20 mouse cellular contexts compared by ENCODE assay signal in the genomic region with DNA sequence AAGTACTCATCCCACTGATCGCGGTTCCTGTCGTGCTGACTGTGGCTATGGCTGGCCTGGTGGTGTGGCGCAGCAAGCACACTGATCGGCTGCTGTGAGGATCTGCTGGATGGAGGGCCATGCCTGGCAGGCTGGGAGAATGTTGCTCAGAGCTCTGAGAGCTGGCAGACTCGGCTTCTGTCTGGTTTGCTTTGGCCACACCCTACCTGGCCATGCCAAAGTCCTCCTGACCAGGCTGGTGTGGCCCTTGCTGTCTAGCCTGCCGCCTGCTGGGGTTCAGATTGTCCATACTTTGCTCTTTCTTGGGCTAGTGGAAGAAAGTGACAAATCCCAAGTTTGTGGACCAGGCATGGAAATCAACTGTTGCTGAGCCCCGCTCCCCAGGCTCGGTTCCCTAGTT. TPM values are rescaled to one million over a fixed set of nuclear protein-coding genes. Genes with fewer than 3 reads are reported as not detected.
A peak's percentile ranks its signal among the peaks of the same experiment; 100 is the strongest.
DNase-seq lines count a peak whose midpoint lies in the region; ATAC-seq and TF ChIP-seq lines count a peak whose summit lies in the region.
"Had no signal": no experiment of that assay in that cellular context is flagged by ENCODE, and none has a peak within 500 bp of the region (broad histone marks: within the 10 kb centered on the region; RNA-seq: fewer than 3 reads in every experiment).

No protein-coding gene starts in this region.

- H3K4me3 ChIP-seq in intestine, postnatal 0 days (ENCODE audit: low read depth, low read length): no peak overlapping the region
- no peak overlapping the region for H3K4me3 ChIP-seq in intestine, embryonic 15.5 days (replicated peaks)
- H3K4me3 ChIP-seq in neural tube, embryonic 11.5 days (ENCODE audit: low read depth, low read length): no peak overlapping the region
- no peak overlapping the region for H3K4me3 ChIP-seq in neural tube, embryonic 15.5 days (replicated peaks)
- H3K4me3 ChIP-seq: embryonic facial prominence, embryonic 10.5 days; heart, embryonic 15.5 days; hindbrain, embryonic 13.5 days had no signal

- H3K36me3 ChIP-seq in intestine, postnatal 0 days (ENCODE audit: control insufficient read depth, insufficient read depth): no peaks in the 10 kb centered on the region
- no peaks in the 10 kb centered on the region for H3K36me3 ChIP-seq in intestine, embryonic 15.5 days
- H3K36me3 ChIP-seq in neural tube, embryonic 11.5 days (ENCODE audit: control insufficient read depth, insufficient read depth, low read length): no peaks in the 10 kb centered on the region
- no peaks in the 10 kb centered on the region for H3K36me3 ChIP-seq in neural tube, embryonic 15.5 days
- H3K36me3 ChIP-seq: embryonic facial prominence, embryonic 10.5 days; heart, embryonic 15.5 days; hindbrain, embryonic 13.5 days had no signal

- 0 out of 2 replicates have a peak, but pooled peaks have one; percentile 12 for TF ChIP-seq CTCF in intestine, postnatal 0 days (IDR thresholded peaks at IDR 0.05; ENCODE audit: low read depth)

- H3K9me3 ChIP-seq in intestine, postnatal 0 days (ENCODE audit: control insufficient read depth): no peaks in the 10 kb centered on the region
- no peaks in the 10 kb centered on the region for H3K9me3 ChIP-seq in intestine, embryonic 15.5 days
- no peaks in the 10 kb centered on the region for H3K9me3 ChIP-seq in neural tube, embryonic 11.5 days (ENCODE audit: control insufficient read depth, low read length)
- no peaks in the 10 kb centered on the region for H3K9me3 ChIP-seq in neural tube, embryonic 15.5 days (replicated peaks)
- H3K9me3 ChIP-seq: embryonic facial prominence, embryonic 10.5 days; heart, embryonic 15.5 days; hindbrain, embryonic 13.5 days had no signal

- H3K9ac ChIP-seq in intestine, postnatal 0 days (ENCODE audit: low read depth, low read length): no peak overlapping the region
- H3K9ac ChIP-seq in intestine, embryonic 15.5 days: no peak overlapping the region
- peak overlapping the region; percentile 14; the same call in 1 of the 2 replicates for H3K9ac ChIP-seq in neural tube, embryonic 11.5 days (ENCODE audit: low read length)
- H3K9ac ChIP-seq in neural tube, embryonic 15.5 days (replicated peaks): no peak overlapping the region
- H3K9ac ChIP-seq: heart, embryonic 15.5 days; hindbrain, embryonic 13.5 days had no signal

- ATAC-seq in intestine, postnatal 0 days: no peak
- no peak for ATAC-seq in intestine, embryonic 15.5 days
- no peak for ATAC-seq in neural tube, embryonic 11.5 days (ENCODE audit: insufficient read depth, low FRiP score, low TSS enrichment)
- no peak for ATAC-seq in neural tube, embryonic 15.5 days (ENCODE audit: low FRiP score)
- ATAC-seq: forebrain, embryonic 14.5 days had no signal

- WGBS in intestine, postnatal 0 days: 75% methylated on average over 9 of the region's 9 CpGs
- whole genome bisulfite sequencing in intestine, embryonic 15.5 days: 82% methylated on average over 9 of the region's 9 CpGs
- WGBS in neural tube, embryonic 11.5 days: 92% methylated on average over 9 of the region's 9 CpGs
- WGBS in neural tube, embryonic 15.5 days: 89% methylated on average over 9 of the region's 9 CpGs

- no peaks in the 10 kb centered on the region for H3K4me1 ChIP-seq in intestine, postnatal 0 days (replicated peaks; ENCODE audit: control insufficient read depth, insufficient read depth, low read length)
- H3K4me1 ChIP-seq in intestine, embryonic 15.5 days (replicated peaks): 0 out of 2 replicates have a peak, but pooled peaks cover 6% of the 10 kb centered on the region
- H3K4me1 ChIP-seq in neural tube, embryonic 11.5 days (ENCODE audit: control insufficient read depth, insufficient read depth, low read length): peaks cover 7% of the 10 kb centered on the region
- H3K4me1 ChIP-seq in neural tube, embryonic 15.5 days: peaks cover 10% of the 10 kb centered on the region

- no peak overlapping the region for H3K27ac ChIP-seq in intestine, postnatal 0 days (ENCODE audit: low read depth, low read length)
- no peak overlapping the region for H3K27ac ChIP-seq in intestine, embryonic 15.5 days
- no peak overlapping the region for H3K27ac ChIP-seq in neural tube, embryonic 11.5 days (ENCODE audit: low read depth, low read length)
- no peak overlapping the region for H3K27ac ChIP-seq in neural tube, embryonic 15.5 days (replicated peaks)
- H3K27ac ChIP-seq: embryonic facial prominence, embryonic 10.5 days; heart, embryonic 15.5 days; hindbrain, embryonic 13.5 days had no signal

- H3K4me2 ChIP-seq in intestine, postnatal 0 days (replicated peaks; ENCODE audit: low read depth): no peak overlapping the region
- H3K4me2 ChIP-seq in intestine, embryonic 15.5 days (replicated peaks): no peak overlapping the region
- H3K4me2 ChIP-seq in neural tube, embryonic 11.5 days (ENCODE audit: low read depth): no peak overlapping the region
- H3K4me2 ChIP-seq in neural tube, embryonic 15.5 days: no peak overlapping the region
- H3K4me2 ChIP-seq: heart, embryonic 11.5 days; heart, embryonic 15.5 days; hindbrain, embryonic 13.5 days had no signal

- H3K27me3 ChIP-seq in intestine, postnatal 0 days (replicated peaks; ENCODE audit: control insufficient read depth, insufficient read depth, low read length): no peaks in the 10 kb centered on the region
- no peaks in the 10 kb centered on the region for H3K27me3 ChIP-seq in intestine, embryonic 15.5 days (replicated peaks)
- H3K27me3 ChIP-seq in neural tube, embryonic 11.5 days (ENCODE audit: control insufficient read depth, insufficient read depth, low read length): no peaks in the 10 kb centered on the region
- no peaks in the 10 kb centered on the region for H3K27me3 ChIP-seq in neural tube, embryonic 15.5 days (replicated peaks)
- H3K27me3 ChIP-seq: hindbrain, embryonic 13.5 days had no signal

- DNase-seq in kidney, adult 9 months: peak; percentile 66
- no peak for DNase-seq in kidney, postnatal 14 days
- no peak for DNase-seq in neural tube, embryonic 11.5 days (ENCODE audit: low spot score)
- DNase-seq in layer of hippocampus, adult 11-12 months (ENCODE audit: low spot score): no peak
- DNase-seq: adrenal gland, adult 2 months; adrenal gland, postnatal 25 days; cerebellum, adult 18-20 months; cerebellum, postnatal 10 days; gastrocnemius, postnatal 36 days; heart, adult 11 months; heart, postnatal 14 days had no signal

RNA-seq across cellular contexts. Expression of a gene that starts 18.3 kb away (rescaled TPM):
- polyA plus RNA-seq in intestine, postnatal 0 days (2015; fragmentation: Nextera tagmentation; extraction: Ambion mirVana): 2.8 and 2.9 TPM in 2 replicates
- polyA plus RNA-seq in intestine, embryonic 15.5 days (2015; fragmentation: Nextera tagmentation; extraction: Ambion mirVana): 5.4 and 6.1 TPM in 2 replicates
- 9.3 and 11.8 TPM in 2 replicates for polyA plus RNA-seq in neural tube, embryonic 11.5 days (2014; fragmentation: Nextera tagmentation; extraction: Ambion mirVana)
- polyA plus RNA-seq in neural tube, embryonic 15.5 days (2015; fragmentation: Nextera tagmentation; extraction: Ambion mirVana): 29.9 and 32.1 TPM in 2 replicates

RNA-seq across cellular contexts. Expression of a gene that starts 38.2 kb away (rescaled TPM):
- polyA plus RNA-seq in intestine, postnatal 0 days (2015; fragmentation: Nextera tagmentation; extraction: Ambion mirVana): 1.3 and 4.3 TPM in 2 replicates
- polyA plus RNA-seq in intestine, embryonic 15.5 days (2015; fragmentation: Nextera tagmentation; extraction: Ambion mirVana): not detected in 2 replicates
- polyA plus RNA-seq in neural tube, embryonic 11.5 days (2014; fragmentation: Nextera tagmentation; extraction: Ambion mirVana): not detected in 2 replicates
- polyA plus RNA-seq in neural tube, embryonic 15.5 days (2015; fragmentation: Nextera tagmentation; extraction: Ambion mirVana): not detected in 2 replicates
- polyA plus RNA-seq: adrenal gland, adult 2 months; embryonic facial prominence, embryonic 10.5 days; embryonic facial prominence, embryonic 14.5 days; forebrain, embryonic 14.5 days; heart, embryonic 11.5 days; heart, embryonic 15.5 days; hindbrain, embryonic 13.5 days had no signal

RNA-seq across cellular contexts. Expression of a gene that starts 50.8 kb away (rescaled TPM):
- 30.8 and 32.6 TPM in 2 replicates for polyA plus RNA-seq in intestine, postnatal 0 days (2015; fragmentation: Nextera tagmentation; extraction: Ambion mirVana)
- polyA plus RNA-seq in intestine, embryonic 15.5 days (2015; fragmentation: Nextera tagmentation; extraction: Ambion mirVana): 56.3 and 57.6 TPM in 2 replicates
- polyA plus RNA-seq in neural tube, embryonic 11.5 days (2014; fragmentation: Nextera tagmentation; extraction: Ambion mirVana): 41.0 and 43.4 TPM in 2 replicates
- 34.2 and 39.9 TPM in 2 replicates for polyA plus RNA-seq in neural tube, embryonic 15.5 days (2015; fragmentation: Nextera tagmentation; extraction: Ambion mirVana)
